Mouse (Mus musculus): ENCODE data around the gene Brsk2. TPM values are rescaled to one million over a fixed set of nuclear protein-coding genes. Genes with fewer than 3 reads are reported as not detected.

The Brsk2 gene
- total and polyA plus RNA-seq, 2 experiments from 2014 or later = 0.30 TPM; not detected in 1

- TF ChIP-seq CTCF (IDR thresholded peaks at IDR 0.05; ENCODE audit: low read depth) = no peak
- TF ChIP-seq EP300 (IDR thresholded peaks at IDR 0.05; ENCODE audit: low read depth) = no peak
- Histone ChIP-seq H3K27ac (ENCODE audit: low read depth) (no peak overlapping the region), H3K9ac (replicated peaks; ENCODE audit: low read depth, low read length) (no peak overlapping the region), H3K4me1 (ENCODE audit: control insufficient read depth, insufficient read depth) (peaks cover 19% of the 10 kb centered on the region; the same call in 1 of the 2 replicates), H3K4me3 (ENCODE audit: low read depth, low read length) (no peak overlapping the region), H3K27me3 (ENCODE audit: control insufficient read depth, insufficient read depth, low read length) (no peaks in the 10 kb centered on the region), H3K9me3 (replicated peaks; ENCODE audit: control insufficient read depth, low read length) (no peaks in the 10 kb centered on the region), H3K4me2 (ENCODE audit: low read depth, low read length) (no peak overlapping the region), H3K36me3 (replicated peaks; ENCODE audit: control insufficient read depth, insufficient read depth, low read length) (no peaks in the 10 kb centered on the region)
- no peak for ATAC-seq (ENCODE audit: insufficient read depth, low read depth)
- DNase-seq (ENCODE audit: low spot score) = no peak
- 70% methylated on average over 1 of the region's 1 CpGs for WGBS
These were observed 96.4 kb downstream of the Brsk2 start for GRCm38 (mm10) chr7:142045932-142046331.

- 0 out of 2 replicates have a peak, but pooled peaks cover 18% of the 10 kb centered on the region for H3K36me3 ChIP-seq (replicated peaks; ENCODE audit: control insufficient read depth, insufficient read depth, low read length)
- H3K4me1 ChIP-seq (ENCODE audit: control insufficient read depth, insufficient read depth) = peaks cover 10% of the 10 kb centered on the region; the same call in 1 of the 2 replicates
- no peak for DNase-seq (ENCODE audit: low spot score)
- no peak for TF ChIP-seq CTCF (IDR thresholded peaks at IDR 0.05; ENCODE audit: low read depth)
- no peak for TF ChIP-seq EP300 (IDR thresholded peaks at IDR 0.05; ENCODE audit: low read depth)
- no peak overlapping the region for H3K9ac ChIP-seq (replicated peaks; ENCODE audit: low read depth, low read length)
- no peak for ATAC-seq (ENCODE audit: insufficient read depth, low read depth)
- no peak overlapping the region for H3K4me3 ChIP-seq (ENCODE audit: low read depth, low read length)
- H3K27me3 ChIP-seq (ENCODE audit: control insufficient read depth, insufficient read depth, low read length) = no peaks in the 10 kb centered on the region
- H3K27ac ChIP-seq (ENCODE audit: low read depth) = no peak overlapping the region
- no peaks in the 10 kb centered on the region for H3K9me3 ChIP-seq (replicated peaks; ENCODE audit: control insufficient read depth, low read length)
- H3K4me2 ChIP-seq (ENCODE audit: low read depth, low read length) = no peak overlapping the region
These were observed 101.0 kb downstream of the Brsk2 start for GRCm38 (mm10) chr7:142050536-142050935.

Small RNAs within 50 kb of the gene (microRNA-seq; reads per million reads assigned to microRNA genes)
- not detected for gene Mir3104

Other genes with a start within 250 kb of the Brsk2 start
- 0.04 TPM in 1 of 2 replicates, not detected in the other for gene Muc5ac, start 160.8 kb upstream of the Brsk2 start, total RNA-seq (2014; rRNA removed; ENCODE audit: low replicate concordance)
- 0.01 TPM in 1 of 2 replicates, not detected in the other for gene Muc5ac, start 160.8 kb upstream of the Brsk2 start, polyA plus RNA-seq (2015; fragmentation: Nextera tagmentation; extraction: Ambion mirVana)
- gene Muc5b, start 110.7 kb upstream of the Brsk2 start, total RNA-seq (2014; rRNA removed; ENCODE audit: low replicate concordance) = 0.08 and 3.6 TPM in 2 replicates
- gene Muc5b, start 110.7 kb upstream of the Brsk2 start, polyA plus RNA-seq (2015; fragmentation: Nextera tagmentation; extraction: Ambion mirVana) = 0.01 and 2.2 TPM in 2 replicates
- 60.0 and 70.3 TPM in 2 replicates for gene Tollip, start 31.2 kb upstream of the Brsk2 start, total RNA-seq (2014; rRNA removed; ENCODE audit: low replicate concordance)
- gene Tollip, start 31.2 kb upstream of the Brsk2 start, polyA plus RNA-seq (2015; fragmentation: Nextera tagmentation; extraction: Ambion mirVana) = 28.1 and 30.8 TPM in 2 replicates
- gene Mob2, start 111.3 kb downstream of the Brsk2 start, total RNA-seq (2014; rRNA removed; ENCODE audit: low replicate concordance) = 48.3 and 53.6 TPM in 2 replicates
- gene Mob2, start 111.3 kb downstream of the Brsk2 start, polyA plus RNA-seq (2015; fragmentation: Nextera tagmentation; extraction: Ambion mirVana) = 45.5 and 49.6 TPM in 2 replicates
- gene Dusp8, start 146.1 kb downstream of the Brsk2 start, total RNA-seq (2014; rRNA removed; ENCODE audit: low replicate concordance) = 29.4 and 31.4 TPM in 2 replicates
- gene Dusp8, start 146.1 kb downstream of the Brsk2 start, polyA plus RNA-seq (2015; fragmentation: Nextera tagmentation; extraction: Ambion mirVana) = 6.4 and 9.0 TPM in 2 replicates
- not detected in 2 replicates for gene Gm45618, start 171.0 kb downstream of the Brsk2 start, total RNA-seq (2014; rRNA removed; ENCODE audit: low replicate concordance)
- not detected in 2 replicates for gene Gm45618, start 171.0 kb downstream of the Brsk2 start, polyA plus RNA-seq (2015; fragmentation: Nextera tagmentation; extraction: Ambion mirVana)
- not detected in 2 replicates for gene Gm39115, start 186.3 kb downstream of the Brsk2 start, total RNA-seq (2014; rRNA removed; ENCODE audit: low replicate concordance)
- gene Gm39115, start 186.3 kb downstream of the Brsk2 start, polyA plus RNA-seq (2015; fragmentation: Nextera tagmentation; extraction: Ambion mirVana) = not detected in 2 replicates
- not detected in 2 replicates for gene Gm45337, start 194.9 kb downstream of the Brsk2 start, total RNA-seq (2014; rRNA removed; ENCODE audit: low replicate concordance)
- not detected in 2 replicates for gene Gm45337, start 194.9 kb downstream of the Brsk2 start, polyA plus RNA-seq (2015; fragmentation: Nextera tagmentation; extraction: Ambion mirVana)
- gene Gm29735, start 207.4 kb downstream of the Brsk2 start, total RNA-seq (2014; rRNA removed; ENCODE audit: low replicate concordance) = not detected in 2 replicates
- gene Gm29735, start 207.4 kb downstream of the Brsk2 start, polyA plus RNA-seq (2015; fragmentation: Nextera tagmentation; extraction: Ambion mirVana) = not detected in 2 replicates
- not detected in 2 replicates for gene Gm4553, start 216.0 kb downstream of the Brsk2 start, total RNA-seq (2014; rRNA removed; ENCODE audit: low replicate concordance)
- not detected in 2 replicates for gene Gm4553, start 216.0 kb downstream of the Brsk2 start, polyA plus RNA-seq (2015; fragmentation: Nextera tagmentation; extraction: Ambion mirVana)
- not detected in 2 replicates for gene Krtap5-2, start 226.3 kb downstream of the Brsk2 start, total RNA-seq (2014; rRNA removed; ENCODE audit: low replicate concordance)
- gene Krtap5-2, start 226.3 kb downstream of the Brsk2 start, polyA plus RNA-seq (2015; fragmentation: Nextera tagmentation; extraction: Ambion mirVana) = not detected in 2 replicates
- gene Gm10153, start 240.6 kb downstream of the Brsk2 start, total RNA-seq (2014; rRNA removed; ENCODE audit: low replicate concordance) = not detected in 2 replicates
- gene Gm10153, start 240.6 kb downstream of the Brsk2 start, polyA plus RNA-seq (2015; fragmentation: Nextera tagmentation; extraction: Ambion mirVana) = not detected in 2 replicates